ENCODE assay signal across 23 mouse cellular contexts in genomic region chr5:36817738-36818137, GRCm38 (mm10). TPM values are rescaled to one million over a fixed set of nuclear protein-coding genes. Genes with fewer than 3 reads are reported as not detected.
DNase-seq lines count a peak whose midpoint lies in the region; ATAC-seq and TF ChIP-seq lines count a peak whose summit lies in the region.
"Had no signal": no experiment of that assay in that cellular context is flagged by ENCODE, and none has a peak within 500 bp of the region (broad histone marks: within the 10 kb centered on the region; RNA-seq: fewer than 3 reads in every experiment).

No protein-coding gene starts in this region.

- DNase-seq in kidney, adult 2 months = no peak
- no peak for DNase-seq in kidney, adult 18-20 months
- no peak for DNase-seq in testis, postnatal 10 days (ENCODE audit: low spot score)
- DNase-seq in Patski (ENCODE audit: low read depth, low spot score) = no peak
- no peak for DNase-seq in right cerebral cortex, postnatal 25 days
- no peak for DNase-seq in spleen, postnatal 36 days (ENCODE audit: low spot score in 2 of 2)
- DNase-seq: adrenal gland, adult 2 months; cerebellum, adult 11-12 months; cerebellum, postnatal 25 days; gastrocnemius, adult 2 months; kidney, postnatal 25 days; layer of hippocampus, adult 9-11 months; lung, adult 18-20 months; midbrain, embryonic 14.5 days; right cerebral cortex, postnatal 4 days had no signal

- H3K36me3 ChIP-seq in kidney, adult 2 months (ENCODE audit: control insufficient read depth, insufficient read depth, low read length) = no peaks in the 10 kb centered on the region; the same call in 1 of the 2 replicates
- H3K36me3 ChIP-seq in testis, adult 2 months (ENCODE audit: control insufficient read depth, insufficient read depth, low read length) = no peaks in the 10 kb centered on the region; the same call in 1 of the 2 replicates
- H3K36me3 ChIP-seq: limb, embryonic 13.5 days had no signal

- H3K27me3 ChIP-seq in kidney, adult 2 months (replicated peaks; ENCODE audit: control insufficient read depth, insufficient read depth, low read length) = no peaks in the 10 kb centered on the region
- H3K27me3 ChIP-seq in testis, adult 2 months (ENCODE audit: control insufficient read depth, insufficient read depth, low read length) = no peaks in the 10 kb centered on the region
- no peaks in the 10 kb centered on the region for H3K27me3 ChIP-seq in Patski
- H3K27me3 ChIP-seq: embryonic facial prominence, embryonic 12.5 days; limb, embryonic 13.5 days had no signal

- no peaks in the 10 kb centered on the region for H3K4me1 ChIP-seq in kidney, adult 2 months (ENCODE audit: control insufficient read depth, insufficient read depth, low read length)
- H3K4me1 ChIP-seq in testis, adult 2 months (ENCODE audit: control insufficient read depth, insufficient read depth, low read length) = no peaks in the 10 kb centered on the region
- H3K4me1 ChIP-seq: embryonic facial prominence, embryonic 12.5 days; limb, embryonic 13.5 days had no signal

- in situ Hi-C loops in Patski (cut with MboI; ENCODE audit: low pct_unique_long_range_greater_than_20kb) = no loop called here

- H3K27ac ChIP-seq in kidney, adult 2 months (ENCODE audit: insufficient read depth, low read depth, low read length) = no peak overlapping the region
- H3K27ac ChIP-seq in testis, adult 2 months (ENCODE audit: control insufficient read depth, insufficient read depth, low read depth, low read length) = no peak overlapping the region
- H3K27ac ChIP-seq: embryonic facial prominence, embryonic 12.5 days; gastrocnemius, adult 2 months; hindbrain, embryonic 10.5 days; limb, embryonic 13.5 days had no signal

- POLR2A ChIA-PET in Patski (lab: Charles Lee) = no interaction called here

- H3K4me3 ChIP-seq in kidney, adult 2 months (ENCODE audit: insufficient read depth, low read depth, low read length) = no peak overlapping the region
- no peak overlapping the region for H3K4me3 ChIP-seq in testis, adult 2 months (ENCODE audit: control insufficient read depth, low read depth, low read length)
- H3K4me3 ChIP-seq: embryonic facial prominence, embryonic 12.5 days; gastrocnemius, adult 2 months; hindbrain, embryonic 10.5 days; limb, embryonic 13.5 days had no signal

- TF ChIP-seq CTCF in kidney, adult 2 months (conservative IDR thresholded peaks at IDR 0.05; ENCODE audit: insufficient read depth, insufficient read length, low read depth, low read length) = 0 out of 2 replicates have a peak, but pooled peaks have one; percentile 4
- 0 out of 2 replicates have a peak, but pooled peaks have one; percentile 15 for TF ChIP-seq CTCF in testis, adult 2 months (IDR thresholded peaks at IDR 0.05; ENCODE audit: control insufficient read depth, insufficient read depth, insufficient replicate concordance, low read depth, low read length)
- TF ChIP-seq CTCF in Patski (IDR thresholded peaks at IDR 0.05) = no peak

- WGBS in kidney, adult 2 months = 70% methylated on average over 3 of the region's 3 CpGs

- peak; percentile 13 for ATAC-seq in Patski
- ATAC-seq: forebrain, embryonic 16.5 days; intestine, embryonic 16.5 days had no signal

- no peak for TF ChIP-seq POLR2A in kidney, adult 2 months (IDR thresholded peaks at IDR 0.05; ENCODE audit: low read depth, low read length)
- TF ChIP-seq POLR2A in testis, adult 2 months (IDR thresholded peaks at IDR 0.05; ENCODE audit: control insufficient read depth, low read depth, low read length) = no peak

- CTCF ChIA-PET in Patski (lab: Charles Lee) = interaction anchor here (0.9 kb wide), 1 partner anchor 13 kb away, joined by 3 read pairs; the partner anchor contains the start of gene Man2b2

RNA-seq across cellular contexts. Expression of gene Man2b2, which starts 12.7 kb away (rescaled TPM):
- polyA plus RNA-seq in kidney, adult 2 months (2012; rRNA removed) = 97.4 and 115 TPM in 2 replicates
- polyA plus RNA-seq in testis, adult 2 months (2012; rRNA removed) = 181 and 185 TPM in 2 replicates
- polyA plus RNA-seq in Patski (2021) = 46.9 TPM

RNA-seq across cellular contexts. Expression of gene Mrfap1, which starts 21.2 kb away (rescaled TPM):
- polyA plus RNA-seq in kidney, adult 2 months (2012; rRNA removed) = 90.9 and 114 TPM in 2 replicates
- polyA plus RNA-seq in testis, adult 2 months (2012; rRNA removed) = 76.5 and 86.7 TPM in 2 replicates
- 434 TPM for polyA plus RNA-seq in Patski (2021)

RNA-seq across cellular contexts. Expression of gene Ppp2r2c, which starts 50.6 kb away (rescaled TPM):
- polyA plus RNA-seq in kidney, adult 2 months (2012; rRNA removed) = 0.34 and 0.58 TPM in 2 replicates
- 0.68 and 0.91 TPM in 2 replicates for polyA plus RNA-seq in testis, adult 2 months (2012; rRNA removed)
- 0.03 TPM for polyA plus RNA-seq in Patski (2021)
- polyA plus RNA-seq: heart, embryonic 14.5 days; thymus, postnatal 0 days had no signal
